Mouse (Mus musculus) erythroblast, embryonic 14.5 days (primary cell): ENCODE measurements around the gene Defb13. TPM values are rescaled to one million over a fixed set of nuclear protein-coding genes. Genes with fewer than 3 reads are reported as not detected.
"Not testable (repeated sequence)": the region's sequence is repeated elsewhere in the genome, so short reads cannot be mapped to it uniquely, and the experiment has no call there.

Source experiments
- H3K27me3 ChIP-seq: 2 replicates; pipeline ENCODE4 v1.6.1; 2012; ENCODE audit warnings: inconsistent platforms; ENCODE audit not compliant: control insufficient read depth
- H3K36me3 ChIP-seq: 2 replicates; pipeline ENCODE4 v1.6.1; 2012; ENCODE audit warnings: mild to moderate bottlenecking, inconsistent platforms; ENCODE audit not compliant: control insufficient read depth
- H3K4me1 ChIP-seq: 2 replicates; pipeline ENCODE4 v1.6.1; 2012; ENCODE audit warnings: inconsistent platforms; ENCODE audit not compliant: control insufficient read depth
- H3K4me3 ChIP-seq: replicated peaks from 2 replicates; pipeline ENCODE3; 2012; ENCODE audit warnings: moderate library complexity, mild to moderate bottlenecking, inconsistent platforms
- H3K9me3 ChIP-seq: 2 replicates; pipeline ENCODE4 v1.6.1; 2012; ENCODE audit warnings: low read length, inconsistent platforms, mixed read lengths; ENCODE audit not compliant: control insufficient read depth
- GATA1 ChIP-seq: IDR thresholded peaks from 2 replicates; pipeline ENCODE4 v1.6.1; 2012; ENCODE audit warnings: low read length, inconsistent platforms, mixed read lengths
- TAL1 ChIP-seq: IDR thresholded peaks from 3 replicates; pipeline ENCODE4 v1.6.1; 2012; ENCODE audit warnings: low read length, inconsistent platforms, mixed read lengths
- polyA plus RNA-seq: library from polyadenylated mRNA; stranded (reverse); fragments of >175 nt; gene quantifications from 2 replicates; pipeline ENCODE4 v1.2.3, GENCODE M21; 2012

Defb13 gene
- not detected in 2 replicates for polyA plus RNA-seq

DNA sequence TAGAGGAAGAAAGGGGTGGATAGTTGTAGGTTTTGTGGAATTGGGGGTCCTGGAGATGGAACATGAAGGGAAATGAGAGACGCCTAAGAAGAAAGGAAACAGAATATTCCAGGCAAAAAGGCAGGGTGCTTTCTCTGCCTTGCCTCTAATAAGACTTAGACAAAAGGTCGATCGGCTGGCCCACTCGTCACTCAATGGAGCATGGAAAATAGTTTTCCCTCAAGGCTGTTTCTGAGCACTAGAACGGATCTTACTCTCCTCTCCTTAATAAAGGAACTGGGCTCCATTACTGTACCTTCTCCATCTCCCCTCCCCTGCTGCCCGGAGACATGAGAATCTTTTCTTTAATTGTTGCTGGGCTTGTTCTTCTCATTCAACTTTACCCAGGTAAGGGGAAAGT lies at the start of gene Defb13:
TSS of gene Defb13 (plus strand) at position 301 of the 400 bp plus-strand sequence.
- no peak for TF ChIP-seq TAL1
- TF ChIP-seq GATA1 = no peak
- Histone ChIP-seq H3K27me3 (no peaks in the 10 kb centered on the region), H3K9me3 (peaks cover 3% of the 10 kb centered on the region; the same call in 1 of the 2 replicates), H3K4me1 (no peaks in the 10 kb centered on the region), H3K4me3 (no peak within 1 kb of the TSS), H3K36me3 (no peaks in the 10 kb centered on the region)

DNA sequence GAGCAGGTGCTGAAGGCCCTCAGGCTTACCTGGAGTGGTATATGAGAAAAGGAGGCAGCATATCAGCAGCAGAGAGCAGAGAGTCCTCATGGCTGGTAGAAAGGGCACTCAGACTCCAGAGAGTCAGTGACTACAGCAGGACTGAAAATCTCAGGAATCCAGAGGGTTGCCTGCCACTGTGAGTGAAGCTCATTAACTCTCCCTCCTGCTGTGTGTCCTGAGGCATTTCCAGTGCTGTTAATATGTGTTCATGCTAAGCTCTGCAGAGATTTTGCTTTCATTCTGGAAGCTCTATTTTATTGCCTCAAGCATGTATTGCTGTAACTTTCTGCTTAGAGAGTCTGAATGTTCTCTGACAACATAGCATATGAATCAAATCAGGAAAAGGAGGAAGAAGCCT lies 40.3 kb upstream of the Defb13 start, which contains the start of gene Defb11:
TSS of gene Defb11 (minus strand) at position 123 of the 400 bp plus-strand sequence.
- H3K27me3 ChIP-seq, H3K9me3 ChIP-seq, H3K36me3 ChIP-seq, H3K4me3 ChIP-seq, H3K4me1 ChIP-seq: not testable (repeated sequence)

DNA sequence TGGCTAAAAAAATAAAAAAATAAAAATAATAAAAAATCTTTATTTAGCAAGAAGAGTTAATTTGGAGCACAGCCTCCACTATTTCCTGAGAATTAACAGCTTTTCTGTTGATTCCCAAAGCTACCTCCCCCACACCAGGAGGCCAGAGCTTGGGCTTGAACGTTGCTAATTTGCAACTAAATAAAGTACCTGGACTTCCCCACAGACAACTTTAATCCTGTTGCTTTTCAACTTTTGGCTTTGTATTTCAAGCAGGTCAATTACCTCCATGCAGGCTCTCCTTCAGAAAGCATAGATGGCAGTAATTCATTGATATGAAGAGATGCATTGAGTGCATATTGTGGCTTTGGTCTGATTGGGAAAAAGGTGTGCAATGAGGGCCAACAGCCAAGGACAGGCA lies 34.6 kb upstream of the Defb13 start:
- H3K4me1 ChIP-seq = no peaks in the 10 kb centered on the region
- no peak overlapping the region for H3K4me3 ChIP-seq
- H3K36me3 ChIP-seq = no peaks in the 10 kb centered on the region
- H3K9me3 ChIP-seq = no peaks in the 10 kb centered on the region
- H3K27me3 ChIP-seq = no peaks in the 10 kb centered on the region
- TF ChIP-seq GATA1 (no peak), TAL1 (no peak)

DNA sequence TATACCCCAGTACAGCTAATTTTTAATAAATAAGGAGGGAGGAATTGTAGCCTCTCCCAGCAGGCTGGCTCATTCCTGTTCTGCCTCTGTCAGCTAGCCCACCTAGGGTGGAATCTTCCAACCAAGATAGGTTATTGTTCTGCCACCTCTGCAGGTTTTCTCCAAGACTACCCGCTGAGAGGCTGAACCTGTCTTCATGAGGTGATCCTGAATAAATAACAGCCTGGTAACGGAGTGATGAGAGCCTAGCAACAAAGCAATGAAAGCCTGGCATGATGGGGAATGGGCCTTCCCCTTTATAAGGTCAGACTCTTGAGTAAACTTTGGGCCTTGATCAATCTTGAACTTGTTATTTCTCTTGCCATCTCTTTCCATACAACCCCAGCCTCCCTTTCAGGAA lies 34.0 kb upstream of the Defb13 start:
- TF ChIP-seq TAL1 (no peak), GATA1 (no peak)
- Histone ChIP-seq H3K4me3 (no peak overlapping the region), H3K36me3 (no peaks in the 10 kb centered on the region), H3K27me3 (no peaks in the 10 kb centered on the region), H3K9me3 (no peaks in the 10 kb centered on the region), H3K4me1 (no peaks in the 10 kb centered on the region)

DNA sequence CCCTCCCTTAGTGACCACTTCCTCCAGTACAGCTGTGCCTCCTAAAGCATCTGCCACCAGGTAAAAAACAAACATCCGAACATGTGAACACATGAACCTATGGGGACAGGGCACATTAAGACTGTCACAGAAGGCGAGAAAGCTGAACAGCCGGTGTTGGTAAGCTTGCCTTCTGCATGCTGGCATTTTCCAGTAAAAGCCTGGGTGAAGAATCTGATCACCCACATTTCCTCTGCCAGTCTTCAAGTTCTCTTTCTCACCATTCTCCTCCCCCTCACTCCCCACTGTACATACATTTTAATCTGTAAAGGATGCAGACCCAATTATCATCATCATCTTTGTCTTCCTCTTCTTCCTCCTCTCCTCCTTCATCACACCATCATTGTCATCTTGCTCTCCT lies 30.9 kb upstream of the Defb13 start:
- H3K4me3 ChIP-seq = no peak overlapping the region
- no peaks in the 10 kb centered on the region for H3K36me3 ChIP-seq
- H3K9me3 ChIP-seq = no peaks in the 10 kb centered on the region
- no peaks in the 10 kb centered on the region for H3K27me3 ChIP-seq
- no peaks in the 10 kb centered on the region for H3K4me1 ChIP-seq
- TF ChIP-seq TAL1 (no peak), GATA1 (no peak)

DNA sequence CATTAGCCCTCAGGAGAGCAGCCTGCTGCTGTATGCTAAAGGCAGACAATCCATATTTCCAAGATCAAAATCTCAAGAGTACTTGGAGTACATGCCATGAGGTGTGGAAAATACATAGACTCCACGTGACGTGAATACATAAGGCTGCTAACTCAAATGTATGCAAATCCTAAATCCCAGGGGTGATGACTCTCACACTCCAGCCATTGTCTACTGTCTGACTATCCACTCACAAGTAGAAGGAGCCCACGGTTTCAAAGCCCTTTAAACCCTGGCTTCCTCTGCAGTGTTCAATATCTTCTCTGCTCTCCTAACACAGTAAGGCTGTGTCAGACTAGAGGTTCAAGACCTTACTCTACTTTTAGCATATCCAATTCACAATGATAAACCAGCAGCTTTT lies 15.8 kb upstream of the Defb13 start:
- not testable (repeated sequence) for H3K4me1 ChIP-seq, H3K36me3 ChIP-seq, H3K9me3 ChIP-seq, H3K4me3 ChIP-seq, H3K27me3 ChIP-seq

DNA sequence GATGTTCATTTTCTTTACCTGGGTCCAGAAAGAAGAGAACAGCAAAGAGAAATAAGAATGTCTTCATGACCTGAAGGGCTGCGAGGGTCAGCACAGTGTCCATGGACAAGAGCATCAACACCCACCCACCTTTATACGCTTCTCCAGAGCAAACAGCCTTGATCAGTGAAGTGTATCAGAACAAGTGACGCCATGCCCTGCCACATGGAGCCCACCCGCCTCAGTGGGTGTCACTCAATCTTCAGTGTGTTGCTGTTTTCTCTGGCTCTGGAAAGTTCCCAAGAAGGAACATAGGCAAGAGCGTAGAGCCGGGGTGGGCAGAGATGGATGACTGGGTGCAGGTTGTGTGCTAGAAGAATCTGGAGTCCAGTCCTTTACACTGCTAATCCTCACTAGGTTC lies 14.0 kb upstream of the Defb13 start, which contains the start of gene Defb15:
TSS of gene Defb15 (minus strand) at position 101 of the 400 bp plus-strand sequence.
- H3K36me3 ChIP-seq = no peaks in the 10 kb centered on the region
- no peaks in the 10 kb centered on the region for H3K4me1 ChIP-seq
- H3K9me3 ChIP-seq = no peaks in the 10 kb centered on the region; the same call in 1 of the 2 replicates
- no peak within 1 kb of the TSS for H3K4me3 ChIP-seq
- TF ChIP-seq GATA1 = no peak
- TF ChIP-seq TAL1 = no peak
- H3K27me3 ChIP-seq = no peaks in the 10 kb centered on the region

DNA sequence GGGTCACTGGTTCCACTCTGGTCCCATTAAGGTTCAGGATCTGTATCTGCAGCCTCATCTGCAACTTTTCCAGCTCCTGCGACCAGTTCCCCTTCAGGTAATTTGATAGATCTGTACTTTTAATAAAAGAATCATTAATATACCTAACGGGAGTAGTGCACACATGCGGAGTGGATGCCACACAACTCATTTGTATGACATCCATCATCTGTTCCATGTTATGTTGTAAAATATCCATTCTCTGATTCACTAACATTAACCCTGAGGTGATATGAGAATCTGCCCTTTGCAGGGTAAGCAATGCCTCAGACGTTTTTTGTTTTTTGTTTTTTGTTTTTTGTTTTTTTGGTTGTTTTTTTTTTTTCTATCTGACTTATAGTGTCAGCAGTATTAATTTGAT lies 8.5 kb upstream of the Defb13 start, which contains the start of gene Defb35:
TSS of gene Defb35 (plus strand) at position 301 of the 400 bp plus-strand sequence.
- H3K27me3 ChIP-seq, H3K36me3 ChIP-seq, H3K4me1 ChIP-seq, H3K4me3 ChIP-seq, H3K9me3 ChIP-seq: not testable (repeated sequence)

DNA sequence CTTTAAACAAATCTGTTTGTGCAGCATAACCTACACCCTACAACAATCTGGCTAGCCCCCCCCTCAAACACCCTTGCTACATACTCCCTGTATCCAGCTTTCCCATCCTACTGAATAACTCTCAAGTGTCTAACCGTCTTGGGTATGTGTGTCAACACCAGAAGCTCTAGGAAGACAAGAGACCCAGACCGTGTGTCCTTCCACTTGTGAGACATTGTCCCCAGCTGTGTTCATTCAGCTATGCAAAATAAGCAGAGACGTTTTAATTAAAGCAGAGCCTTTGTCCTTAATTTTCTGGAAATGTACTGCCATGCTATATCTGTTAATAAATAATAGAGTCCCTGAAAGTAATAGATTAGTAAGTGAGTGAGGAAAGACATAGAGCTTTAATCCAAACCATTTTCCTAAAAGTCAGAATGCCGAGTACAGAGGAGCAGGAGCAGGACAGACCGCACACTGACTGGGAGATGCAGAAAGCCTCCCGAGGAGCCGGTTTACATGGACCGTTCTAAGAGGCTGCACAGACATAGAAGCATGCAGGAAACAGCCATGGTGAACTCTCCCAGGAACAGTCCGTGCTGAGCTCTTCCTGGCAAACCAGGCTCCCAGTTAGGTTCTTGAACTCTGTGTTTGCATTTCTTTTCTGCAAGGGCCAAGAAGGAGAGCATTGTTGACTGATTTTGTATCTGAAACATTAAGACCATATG lies 902 bp downstream of the Defb13 start:
- TF ChIP-seq TAL1 (no peak), GATA1 (no peak)
- Histone ChIP-seq H3K36me3 (no peaks in the 10 kb centered on the region), H3K4me1 (no peaks in the 10 kb centered on the region), H3K9me3 (no peaks in the 10 kb centered on the region), H3K27me3 (no peaks in the 10 kb centered on the region), H3K4me3 (no peak overlapping the region)

DNA sequence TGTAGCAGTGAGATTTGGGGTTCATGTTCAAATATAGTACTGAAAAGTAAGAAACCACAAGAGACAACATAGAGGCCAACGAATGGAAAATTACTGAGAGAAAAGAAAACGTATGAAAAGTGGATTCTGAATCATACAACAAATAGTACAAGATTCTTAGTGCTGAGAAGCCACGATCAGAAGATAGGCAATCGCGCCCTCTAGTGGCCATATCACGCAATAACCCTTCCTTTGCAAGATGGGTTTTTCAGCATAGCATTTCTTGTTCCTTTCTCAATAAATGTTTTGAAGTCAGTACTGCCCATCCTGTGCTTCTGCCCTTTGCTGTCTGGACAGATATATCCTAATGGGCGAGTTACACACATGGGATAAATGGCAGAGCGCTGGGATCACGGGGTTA lies 8.8 kb downstream of the Defb13 start:
- no peaks in the 10 kb centered on the region for H3K4me1 ChIP-seq
- TF ChIP-seq GATA1 (no peak), TAL1 (no peak)
- no peak overlapping the region for H3K4me3 ChIP-seq
- H3K36me3 ChIP-seq = no peaks in the 10 kb centered on the region
- H3K9me3 ChIP-seq = no peaks in the 10 kb centered on the region
- no peaks in the 10 kb centered on the region for H3K27me3 ChIP-seq
